ENCODE assay signal across 12 mouse cellular contexts in genomic region chr10:128563544-128563943, GRCm38 (mm10). TPM values are rescaled to one million over a fixed set of nuclear protein-coding genes. Genes with fewer than 3 reads are reported as not detected.
DNase-seq lines count a peak whose midpoint lies in the region; ATAC-seq lines count a peak whose summit lies in the region.
"Had no signal": no experiment of that assay in that cellular context is flagged by ENCODE, and none has a peak within 500 bp of the region (broad histone marks: within the 10 kb centered on the region; RNA-seq: fewer than 3 reads in every experiment).

No protein-coding gene starts in this region.

- peaks cover 37% of the 10 kb centered on the region for H3K36me3 ChIP-seq in heart, embryonic 16.5 days (ENCODE audit: control insufficient read depth, insufficient read depth)
- peaks cover 50% of the 10 kb centered on the region for H3K36me3 ChIP-seq in neural tube, embryonic 12.5 days
- peaks cover 48% of the 10 kb centered on the region for H3K36me3 ChIP-seq in limb, embryonic 15.5 days

- WGBS in heart, embryonic 16.5 days = 85% methylated on average over 6 of the region's 6 CpGs
- WGBS in neural tube, embryonic 12.5 days = 94% methylated on average over 6 of the region's 6 CpGs
- 86% methylated on average over 6 of the region's 6 CpGs for WGBS in limb, embryonic 15.5 days

- no peak overlapping the region for H3K4me3 ChIP-seq in heart, embryonic 16.5 days (ENCODE audit: low read length)
- no peak overlapping the region for H3K4me3 ChIP-seq in neural tube, embryonic 12.5 days
- peak overlapping the region; percentile 83; the same call in 1 of the 2 replicates for H3K4me3 ChIP-seq in limb, embryonic 15.5 days

- peaks cover 15% of the 10 kb centered on the region for H3K4me1 ChIP-seq in heart, embryonic 16.5 days (ENCODE audit: control insufficient read depth, insufficient read depth, low read length)
- peaks cover 19% of the 10 kb centered on the region for H3K4me1 ChIP-seq in neural tube, embryonic 12.5 days
- H3K4me1 ChIP-seq in limb, embryonic 15.5 days = peaks cover 11% of the 10 kb centered on the region

- no peaks in the 10 kb centered on the region for H3K27me3 ChIP-seq in heart, embryonic 16.5 days (ENCODE audit: control insufficient read depth, insufficient read depth, low read length)
- H3K27me3 ChIP-seq in neural tube, embryonic 12.5 days (replicated peaks) = no peaks in the 10 kb centered on the region
- H3K27me3 ChIP-seq in limb, embryonic 15.5 days = no peaks in the 10 kb centered on the region

- H3K4me2 ChIP-seq in heart, embryonic 16.5 days (ENCODE audit: low read depth, low read length) = peak overlapping the region; percentile 36
- H3K4me2 ChIP-seq in neural tube, embryonic 12.5 days (replicated peaks) = peak overlapping the region; percentile 85; the same call in 1 of the 2 replicates
- peak overlapping the region; percentile 72 for H3K4me2 ChIP-seq in limb, embryonic 15.5 days

- ATAC-seq in heart, embryonic 16.5 days (replicated peaks; ENCODE audit: extremely low read depth, insufficient read depth, low FRiP score) = no peak
- ATAC-seq in neural tube, embryonic 12.5 days (ENCODE audit: low FRiP score, low read depth) = no peak
- ATAC-seq in limb, embryonic 15.5 days (ENCODE audit: insufficient number of reproducible peaks, low FRiP score, low TSS enrichment, low read depth) = no peak
- ATAC-seq: inflammation-experienced regulatory T-cells, adult 6 months had no signal

- H3K27ac ChIP-seq in heart, embryonic 16.5 days (ENCODE audit: low read length) = no peak overlapping the region
- no peak overlapping the region for H3K27ac ChIP-seq in neural tube, embryonic 12.5 days
- no peak overlapping the region for H3K27ac ChIP-seq in limb, embryonic 15.5 days

- no peaks in the 10 kb centered on the region for H3K9me3 ChIP-seq in heart, embryonic 16.5 days (replicated peaks; ENCODE audit: control insufficient read depth, low read length)
- no peaks in the 10 kb centered on the region for H3K9me3 ChIP-seq in neural tube, embryonic 12.5 days
- no peaks in the 10 kb centered on the region for H3K9me3 ChIP-seq in limb, embryonic 15.5 days

- intact Hi-C loops in heart, postnatal 14 days (cut with DNase I) = no loop called here
- intact Hi-C loops in left cerebral cortex, postnatal 4 days (cut with DNase I) = loop anchor here (10.0 kb wide), 1 partner anchor 111 kb away; the partner anchor contains the start of gene Suox

- no peak overlapping the region for H3K9ac ChIP-seq in heart, embryonic 16.5 days (ENCODE audit: low read length)
- no peak overlapping the region for H3K9ac ChIP-seq in neural tube, embryonic 12.5 days
- H3K9ac ChIP-seq in limb, embryonic 15.5 days = no peak overlapping the region

- no peak for DNase-seq in heart, postnatal 14 days
- DNase-seq in neural tube, embryonic 10.5 days (ENCODE audit: extremely low spot score, low spot score) = no peak
- no peak for DNase-seq in left cerebral cortex, postnatal 4 days
- DNase-seq in B cell, adult 2 months = no peak
- DNase-seq in adipocyte (ENCODE audit: low spot score) = no peak
- DNase-seq: adrenal gland, postnatal 10 days; cerebellum, adult 9-10 months; right cerebral cortex, adult 18-20 months had no signal

RNA-seq across cellular contexts. Expression of gene Pa2g4, which starts 2.2 kb away (rescaled TPM):
- polyA plus RNA-seq in heart, embryonic 16.5 days (2015; fragmentation: Nextera tagmentation; extraction: Ambion mirVana) = 125 and 150 TPM in 2 replicates
- 10 to 100 TPM; 48.4 to 51.6 TPM for total RNA-seq in heart, postnatal 14 days (2021)
- polyA plus RNA-seq in neural tube, embryonic 12.5 days (2016; fragmentation: Nextera tagmentation; extraction: Ambion mirVana) = 155 and 156 TPM in 2 replicates
- 194 and 209 TPM in 2 replicates for polyA plus RNA-seq in limb, embryonic 15.5 days (2015; fragmentation: Nextera tagmentation; extraction: Ambion mirVana)
- total RNA-seq in left cerebral cortex, postnatal 4 days (2021) = 100 to 1,000 TPM; 111 TPM

RNA-seq across cellular contexts. Expression of gene Rpl41, which starts 14.4 kb away (rescaled TPM):
- 1,776 and 2,205 TPM in 2 replicates for polyA plus RNA-seq in heart, embryonic 16.5 days (2015; fragmentation: Nextera tagmentation; extraction: Ambion mirVana)
- 1,000 to 10,000 TPM; 1,645 to 1,937 TPM for total RNA-seq in heart, postnatal 14 days (2021)
- polyA plus RNA-seq in neural tube, embryonic 12.5 days (2016; fragmentation: Nextera tagmentation; extraction: Ambion mirVana) = 2,521 and 2,605 TPM in 2 replicates
- 3,349 and 4,229 TPM in 2 replicates for polyA plus RNA-seq in limb, embryonic 15.5 days (2015; fragmentation: Nextera tagmentation; extraction: Ambion mirVana)
- total RNA-seq in left cerebral cortex, postnatal 4 days (2021) = 1,000 to 10,000 TPM; 2,825 to 2,926 TPM

RNA-seq across cellular contexts. Expression of gene Zc3h10, which starts 16.0 kb away (rescaled TPM):
- polyA plus RNA-seq in heart, embryonic 16.5 days (2015; fragmentation: Nextera tagmentation; extraction: Ambion mirVana) = 8.4 and 9.5 TPM in 2 replicates
- total RNA-seq in heart, postnatal 14 days (2021) = 1 to 10 TPM; 7.0 to 8.4 TPM
- 18.9 and 20.3 TPM in 2 replicates for polyA plus RNA-seq in neural tube, embryonic 12.5 days (2016; fragmentation: Nextera tagmentation; extraction: Ambion mirVana)
- polyA plus RNA-seq in limb, embryonic 15.5 days (2015; fragmentation: Nextera tagmentation; extraction: Ambion mirVana) = 13.2 and 15.4 TPM in 2 replicates
- total RNA-seq in left cerebral cortex, postnatal 4 days (2021) = 10 to 100 TPM; 14.0 to 15.2 TPM

RNA-seq across cellular contexts. Expression of gene Erbb3, which starts 25.9 kb away (rescaled TPM):
- polyA plus RNA-seq in heart, embryonic 16.5 days (2015; fragmentation: Nextera tagmentation; extraction: Ambion mirVana) = 3.9 and 5.4 TPM in 2 replicates
- 1 to 10 TPM; 6.8 to 7.8 TPM for total RNA-seq in heart, postnatal 14 days (2021)
- 14.6 and 16.0 TPM in 2 replicates for polyA plus RNA-seq in neural tube, embryonic 12.5 days (2016; fragmentation: Nextera tagmentation; extraction: Ambion mirVana)
- 20.4 and 20.8 TPM in 2 replicates for polyA plus RNA-seq in limb, embryonic 15.5 days (2015; fragmentation: Nextera tagmentation; extraction: Ambion mirVana)
- under 1 TPM; 0.62 to 0.66 TPM for total RNA-seq in left cerebral cortex, postnatal 4 days (2021)

RNA-seq across cellular contexts. Expression of gene Esyt1, which starts 37.9 kb away (rescaled TPM):
- 22.5 and 25.7 TPM in 2 replicates for polyA plus RNA-seq in heart, embryonic 16.5 days (2015; fragmentation: Nextera tagmentation; extraction: Ambion mirVana)
- total RNA-seq in heart, postnatal 14 days (2021) = 10 to 100 TPM; 22.3 to 23.6 TPM
- 38.3 and 45.3 TPM in 2 replicates for polyA plus RNA-seq in neural tube, embryonic 12.5 days (2016; fragmentation: Nextera tagmentation; extraction: Ambion mirVana)
- polyA plus RNA-seq in limb, embryonic 15.5 days (2015; fragmentation: Nextera tagmentation; extraction: Ambion mirVana) = 42.8 and 44.9 TPM in 2 replicates
- total RNA-seq in left cerebral cortex, postnatal 4 days (2021) = 10 to 100 TPM; 13.7 to 16.3 TPM
